Mouse (Mus musculus) left cerebral cortex, postnatal 4 days (tissue): Measurements from ENCODE around the gene Ttc7. TPM values are rescaled to one million over a fixed set of nuclear protein-coding genes. Genes with fewer than 3 reads are reported as not detected.

Experiments used
- DNase-seq: peaks from one replicate; pipeline ENCODE4 v3.0.0-alpha.2; 2022
- intact Hi-C: fragments of 180-260 bp; cut with DNase I; formaldehyde crosslinking; loops from one replicate; pipeline ENCODE4 v1.15.1; 2025
- total RNA-seq, 2 experiments: library from RNA; stranded (reverse); gene quantifications; 2 replicates each; pipeline ENCODE4 v1.2.3; 2021

Ttc7 gene
- total RNA-seq, 2 experiments from 2014 or later = 7.7 to 8.7 TPM

GRCm38 (mm10) chr17:87312924-87313870, 30.5 kb downstream of the Ttc7 start:
- DNase-seq = peak; percentile 40
- intact Hi-C loops = loop anchor here (10.0 kb wide), 1 partner anchor 632 kb away; no protein-coding TSS in a partner anchor

- intact Hi-C loops = loop anchor here (2.0 to 10.0 kb wide), 2 partner anchors 257 to 631 kb away; no protein-coding TSS in a partner anchor
- DNase-seq = no peak
These were observed 31.4 kb downstream of the Ttc7 start for GRCm38 (mm10) chr17:87314121-87314520.

DNA sequence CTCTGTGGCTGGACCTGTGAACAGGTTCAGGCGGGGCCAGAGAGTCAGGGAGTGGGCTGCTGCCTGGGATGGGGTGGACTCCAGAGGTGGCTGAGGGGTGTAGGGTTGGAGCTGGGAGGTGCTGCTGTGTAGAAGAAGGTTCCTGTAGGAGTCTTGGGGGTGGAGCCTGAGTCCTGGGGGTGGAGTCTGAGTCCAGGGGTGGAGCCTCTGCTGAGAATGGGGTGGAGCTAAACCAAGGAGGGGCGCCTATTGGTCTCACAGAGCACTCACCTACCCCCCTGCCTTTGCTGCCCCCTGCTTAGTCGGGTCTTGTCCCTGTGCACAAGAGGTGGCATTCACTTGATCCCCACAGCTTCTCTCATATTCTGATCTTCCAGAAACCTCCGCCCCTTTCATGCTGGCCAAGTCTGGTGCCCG, 31.9 kb downstream of the Ttc7 start:
- no peak for DNase-seq
- intact Hi-C loops = loop anchor here (2.0 to 10.0 kb wide), 2 partner anchors 256 to 630 kb away; no protein-coding TSS in a partner anchor

- DNase-seq = peak; percentile 95
- intact Hi-C loops = loop anchor here (2.0 to 10.0 kb wide), 3 partner anchors 132 to 630 kb away; partner anchors contain the start of gene Calm2
These were observed 32.4 kb downstream of the Ttc7 start for GRCm38 (mm10) chr17:87315021-87315531.

DNA sequence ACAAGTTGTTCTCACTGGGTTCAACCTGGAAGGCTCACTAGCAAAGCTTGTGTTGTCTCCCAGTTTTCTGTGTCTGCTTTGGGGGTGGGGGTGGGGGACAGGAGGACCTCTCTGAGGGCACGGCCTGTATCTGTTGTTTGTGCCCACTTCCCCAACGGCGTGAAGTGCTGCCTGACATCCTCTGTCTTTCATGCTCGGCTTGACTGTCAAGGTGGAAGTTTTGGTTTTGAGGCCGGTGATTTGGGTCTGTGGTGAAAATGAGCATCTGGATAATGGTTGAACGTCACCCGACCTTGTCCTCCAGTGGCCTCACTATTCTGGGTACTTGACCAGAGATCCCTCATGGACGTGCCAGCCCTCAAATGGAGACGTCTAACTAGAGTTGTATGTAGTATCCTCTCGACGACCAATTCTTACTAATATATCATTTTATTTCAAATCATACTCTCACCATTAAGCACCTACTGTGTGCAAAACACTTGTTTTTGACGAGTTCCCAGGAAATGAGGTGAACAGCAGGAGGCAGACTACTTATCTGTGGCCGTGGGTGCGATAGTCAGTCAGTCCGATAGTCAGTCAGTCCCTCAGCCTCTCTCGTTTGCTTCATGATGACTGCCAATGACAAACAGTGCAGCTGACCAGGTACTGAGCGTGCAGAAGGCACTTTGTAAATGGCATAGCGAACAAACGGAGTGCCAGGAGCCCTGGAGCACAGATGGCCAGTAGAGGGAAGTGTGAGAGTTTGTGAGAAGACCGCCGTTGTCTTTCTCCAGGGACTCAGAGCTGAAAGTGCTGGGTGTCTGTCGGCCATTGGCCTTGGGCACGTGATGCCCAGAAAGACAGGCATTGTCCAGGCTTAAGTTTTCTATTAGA, 33.4 kb downstream of the Ttc7 start:
- DNase-seq = no peak
- intact Hi-C loops = loop anchor here (2.0 to 10.0 kb wide), 3 partner anchors 131 to 629 kb away; partner anchors contain the start of gene Calm2

DNA sequence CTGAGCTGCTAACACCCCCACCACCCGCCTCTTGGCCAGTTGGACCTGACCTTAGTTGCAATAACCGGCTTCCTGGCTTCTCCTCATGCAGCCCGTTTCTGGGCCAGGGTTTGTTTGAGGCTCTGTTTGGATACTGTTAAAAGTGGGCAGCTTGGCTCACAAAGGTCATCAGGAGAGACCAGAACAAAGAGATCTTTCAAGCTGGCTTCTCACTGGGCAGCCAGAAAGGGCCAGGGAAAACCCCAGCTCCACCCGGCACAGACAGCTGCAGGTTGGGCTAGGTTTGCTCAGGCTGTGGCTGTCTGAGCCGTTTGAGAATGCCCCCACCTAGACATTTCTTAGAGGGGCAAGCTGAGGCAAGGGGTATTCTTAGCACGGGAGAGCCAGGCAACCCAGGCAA, 34.6 kb downstream of the Ttc7 start:
- DNase-seq = no peak

GRCm38 (mm10) chr17:87317947-87318346, 35.3 kb downstream of the Ttc7 start:
- peak; percentile 48 for DNase-seq
- intact Hi-C loops = loop anchor here (5.0 to 10.0 kb wide), 2 partner anchors 129 to 627 kb away; partner anchors contain the start of gene Calm2

More for the DNA sequence above, 34.6 kb downstream of the Ttc7 start:
- intact Hi-C loops = loop anchor here (5.0 to 10.0 kb wide), 2 partner anchors 130 to 628 kb away; partner anchors contain the start of gene Calm2

- no peak for DNase-seq
- intact Hi-C loops = no loop called here
These were observed 39.0 kb downstream of the Ttc7 start for GRCm38 (mm10) chr17:87321673-87322072.

DNA sequence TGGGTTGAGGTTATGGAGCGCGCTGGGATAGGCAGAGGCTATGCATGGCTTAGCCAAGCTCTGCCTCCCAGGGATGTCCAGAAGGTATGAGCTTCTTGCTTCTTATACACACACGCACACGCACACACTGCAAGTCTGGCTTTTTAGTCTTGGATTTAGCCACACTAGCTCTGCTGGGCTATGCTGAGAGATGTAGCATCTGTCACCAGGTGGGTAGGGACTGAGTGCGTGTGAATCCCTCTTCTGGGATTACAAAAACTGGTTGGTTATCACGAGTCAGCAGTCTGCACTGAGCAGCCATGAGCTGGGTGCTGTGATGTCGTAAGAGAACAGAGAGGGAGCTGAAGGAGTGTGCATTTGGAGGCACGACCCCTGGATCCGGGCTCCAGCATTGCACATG, 40.5 kb downstream of the Ttc7 start:
- no peak for DNase-seq
- intact Hi-C loops = no loop called here

GRCm38 (mm10) chr17:87325501-87325900, 42.8 kb downstream of the Ttc7 start:
- intact Hi-C loops = no loop called here
- peak; percentile 36 for DNase-seq

DNA sequence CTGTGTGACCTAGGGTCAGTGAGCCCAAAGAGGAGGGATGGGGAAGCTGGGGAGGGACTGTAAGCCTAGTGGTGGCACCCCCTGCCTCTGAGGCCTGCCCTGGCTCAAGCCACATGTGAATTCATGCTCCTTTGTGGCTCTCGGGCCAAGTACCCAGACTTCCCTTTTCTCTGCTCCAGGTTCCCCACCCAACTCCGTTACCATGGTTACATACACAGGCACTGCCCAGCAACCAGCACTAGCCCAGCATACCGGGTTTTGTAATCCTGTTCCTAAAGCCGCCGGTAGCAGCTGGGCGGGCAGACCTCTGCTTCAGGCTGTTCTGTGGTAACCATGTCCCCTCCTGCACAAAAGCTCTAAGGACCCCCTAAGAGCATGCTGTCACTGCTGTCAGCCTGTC, 44.3 kb downstream of the Ttc7 start:
- DNase-seq = no peak
- intact Hi-C loops = no loop called here

DNA sequence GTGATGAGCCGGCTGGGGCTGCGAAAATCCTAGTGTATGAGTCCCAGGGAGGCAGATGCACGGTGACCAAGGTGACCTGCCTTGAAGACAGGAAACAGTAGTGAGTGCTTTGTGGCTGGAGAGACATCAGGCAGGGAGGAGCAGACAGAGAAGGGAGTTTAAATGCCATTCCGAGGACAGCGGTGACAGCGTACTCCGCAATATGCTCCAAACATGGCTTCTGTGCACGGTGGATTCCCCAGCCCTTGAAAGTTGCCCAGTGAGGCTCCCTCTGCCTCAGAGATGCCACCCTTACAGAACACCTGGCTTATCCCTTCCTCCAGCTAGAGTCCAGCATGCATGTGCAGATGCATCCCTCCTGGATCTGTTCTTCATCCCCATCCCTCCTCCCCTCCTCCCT, 45.0 kb downstream of the Ttc7 start:
- intact Hi-C loops = no loop called here
- DNase-seq = no peak

DNA sequence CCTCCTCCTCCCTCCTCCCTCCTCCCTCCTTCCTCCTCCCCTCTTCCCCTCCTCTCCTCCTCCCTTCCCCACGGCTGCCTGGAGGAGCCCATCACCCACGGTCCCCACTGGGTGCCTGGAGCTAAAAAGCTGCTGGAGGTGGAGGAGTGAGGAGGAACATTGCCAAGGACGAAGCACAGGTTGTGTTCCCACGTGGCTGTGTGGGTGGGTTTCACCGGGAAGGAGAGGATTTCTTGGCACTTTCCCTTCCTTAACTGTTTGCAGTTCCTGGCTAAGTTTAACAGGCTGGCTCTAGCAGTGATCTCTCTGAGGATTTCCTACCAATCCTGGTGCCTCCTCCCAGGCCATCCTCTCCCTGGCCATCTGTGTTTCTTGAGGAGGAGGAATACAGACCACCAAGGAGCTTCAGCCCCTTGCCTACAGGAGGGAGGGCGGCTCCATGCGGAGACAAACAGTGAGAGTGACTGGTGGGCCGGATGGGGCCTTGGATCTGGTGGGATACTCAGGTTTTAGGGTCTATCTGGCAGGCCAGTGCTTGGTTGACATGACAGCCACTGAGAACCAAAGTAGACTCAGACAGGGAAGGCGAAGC, 45.6 kb downstream of the Ttc7 start:
- intact Hi-C loops = no loop called here
- no peak for DNase-seq

- intact Hi-C loops = no loop called here
- no peak for DNase-seq
These were observed 46.5 kb downstream of the Ttc7 start for GRCm38 (mm10) chr17:87329144-87329700.

GRCm38 (mm10) chr17:87330250-87330920, 47.7 kb downstream of the Ttc7 start:
- peak; percentile 81 for DNase-seq
- intact Hi-C loops = no loop called here

- DNase-seq = no peak
- intact Hi-C loops = no loop called here
These were observed 48.2 kb downstream of the Ttc7 start for GRCm38 (mm10) chr17:87330921-87331291.

DNA sequence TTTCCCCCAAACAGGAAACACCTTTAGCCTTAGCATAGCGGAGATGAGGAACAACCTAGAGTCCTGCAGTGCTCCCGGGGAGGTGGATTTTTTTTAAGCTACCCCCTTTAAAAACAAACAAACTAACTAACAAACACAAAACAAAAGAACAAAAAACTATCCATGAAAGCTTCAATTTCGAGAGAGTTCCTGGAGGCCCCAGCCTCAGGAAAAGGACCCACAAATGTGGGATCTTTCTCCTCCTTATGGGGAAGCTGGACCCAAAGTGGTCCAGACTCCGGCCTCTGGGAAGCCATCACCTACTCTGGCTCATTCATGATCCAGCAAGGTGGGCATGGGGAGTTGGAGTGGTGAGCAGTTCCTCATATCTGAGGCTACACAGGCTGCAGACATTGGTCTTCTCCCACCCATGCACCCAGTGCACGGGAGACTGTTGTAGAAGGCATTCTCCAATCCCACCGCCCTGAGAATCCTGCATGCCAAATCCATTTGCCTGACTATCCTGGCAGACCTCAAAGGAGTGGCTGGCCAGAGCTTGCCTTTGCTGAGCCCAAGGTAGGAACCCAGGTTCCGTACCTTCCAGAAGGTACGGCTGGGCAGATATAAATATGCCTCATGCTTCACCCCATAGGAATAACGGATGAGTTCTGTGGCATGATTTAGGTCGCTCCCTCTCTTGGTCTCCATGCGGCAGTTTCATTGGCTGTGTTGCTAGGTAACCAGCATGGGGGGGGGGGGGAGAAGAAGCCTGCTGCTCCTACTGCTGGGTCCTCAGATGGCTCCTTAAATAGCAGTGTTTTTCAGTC, 48.9 kb downstream of the Ttc7 start:
- no peak for DNase-seq
- intact Hi-C loops = no loop called here

GRCm38 (mm10) chr17:87332142-87332815, 49.6 kb downstream of the Ttc7 start:
- DNase-seq = no peak
- intact Hi-C loops = no loop called here
